Mouse (Mus musculus): ENCODE measurements at regions not wholly inside any gene's neighbourhood (a gene's known extent, or its start where the extent isn't known, plus 50 kb on each side); places are given as distances from the start of the nearest gene placed in this dataset.

DNA sequence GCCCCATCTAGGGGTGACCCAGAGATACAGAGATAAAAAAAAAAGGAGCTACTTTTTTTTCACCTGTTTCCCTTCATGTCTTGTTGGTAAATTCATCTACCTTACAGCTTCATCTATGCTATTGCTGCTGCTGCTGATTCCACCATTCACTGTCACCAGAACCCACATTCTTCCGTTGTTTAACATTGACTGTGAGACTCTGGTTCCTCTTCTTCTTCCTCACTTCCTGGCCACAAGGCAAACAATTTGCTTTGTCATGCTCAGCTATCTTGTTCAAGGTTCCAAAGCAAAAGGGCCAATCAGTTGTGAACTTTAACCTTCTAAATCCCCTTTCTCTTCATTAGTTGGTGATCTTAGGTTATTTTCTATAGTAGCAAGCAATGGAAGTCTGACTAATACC is 335.8 kb upstream of the Galnt5 start:
- H3K9ac ChIP-seq (replicated peaks): no peak overlapping the region
- no peaks in the 10 kb centered on the region for H3K9me3 ChIP-seq (ENCODE audit: control insufficient read depth, low read length)
- no peak overlapping the region for H3K27ac ChIP-seq
- ATAC-seq (ENCODE audit: insufficient read depth): no peak
- WGBS (ENCODE audit: insufficient replicate concordance): 11% methylated on average over 1 of the region's 1 CpGs
- no peak overlapping the region for H3K4me2 ChIP-seq (ENCODE audit: low read depth)
- H3K4me3 ChIP-seq (ENCODE audit: insufficient read depth in 1 of 2, low read depth in 2 of 2, low read length in 2 of 2): no peak overlapping the region
- TF ChIP-seq EP300 (IDR thresholded peaks at IDR 0.05; ENCODE audit: low read depth): no peak
- no peak for TF ChIP-seq CTCF (IDR thresholded peaks at IDR 0.05; ENCODE audit: low read depth)
- no peak for DNase-seq (ENCODE audit: low read depth in 3 of 3, low spot score in 3 of 3)
- no peaks in the 10 kb centered on the region for H3K27me3 ChIP-seq (ENCODE audit: control insufficient read depth, insufficient read depth, low read length)
- no peaks in the 10 kb centered on the region for H3K4me1 ChIP-seq (replicated peaks; ENCODE audit: control insufficient read depth in 2 of 2, insufficient read depth in 2 of 2, low read length in 1 of 2)
- H3K36me3 ChIP-seq (replicated peaks; ENCODE audit: control insufficient read depth, insufficient read depth, low read depth): no peaks in the 10 kb centered on the region

DNA sequence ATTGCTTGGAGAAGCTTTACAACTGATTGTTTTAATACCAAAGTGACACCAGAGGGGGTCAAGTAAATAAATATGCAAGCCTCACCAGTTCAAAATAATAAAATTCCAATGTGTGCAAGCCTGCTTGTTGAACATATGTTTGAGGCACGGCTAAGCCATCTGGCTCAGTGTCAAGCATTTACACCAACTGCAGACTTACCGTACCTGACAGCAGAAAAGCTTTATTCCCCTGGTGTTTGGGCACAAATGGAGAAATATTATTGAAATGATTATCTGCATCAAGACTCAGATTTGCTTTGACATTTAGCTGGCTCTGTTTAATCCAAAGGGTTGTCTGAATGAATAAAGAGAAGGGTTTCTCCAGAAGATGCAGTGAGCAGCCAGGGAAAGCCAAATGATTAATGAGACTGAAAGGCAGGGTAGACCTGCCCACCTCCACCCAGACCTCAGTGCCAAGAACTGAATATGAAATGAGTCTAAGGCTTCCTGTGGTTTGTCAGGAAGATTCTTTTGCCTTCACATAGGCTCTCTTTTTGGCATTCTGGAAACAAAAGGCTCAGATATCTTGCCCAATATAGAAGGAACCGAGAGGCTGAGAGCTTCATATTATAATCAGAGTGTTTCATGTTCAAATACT is 325.6 kb upstream of the Galnt5 start:
- Histone ChIP-seq H3K27me3 (ENCODE audit: control insufficient read depth, insufficient read depth, low read length) (no peaks in the 10 kb centered on the region), H3K4me2 (ENCODE audit: low read depth) (no peak overlapping the region), H3K4me3 (ENCODE audit: insufficient read depth in 1 of 2, low read depth in 2 of 2, low read length in 2 of 2) (no peak overlapping the region), H3K9ac (replicated peaks) (no peak overlapping the region), H3K36me3 (replicated peaks; ENCODE audit: control insufficient read depth, insufficient read depth, low read depth) (no peaks in the 10 kb centered on the region), H3K27ac (no peak overlapping the region), H3K9me3 (ENCODE audit: control insufficient read depth, low read length) (no peaks in the 10 kb centered on the region), H3K4me1 (replicated peaks; ENCODE audit: control insufficient read depth in 2 of 2, insufficient read depth in 2 of 2, low read length in 1 of 2) (no peaks in the 10 kb centered on the region)
- DNase-seq (ENCODE audit: low read depth in 3 of 3, low spot score in 3 of 3) (no peak), ATAC-seq (ENCODE audit: insufficient read depth) (no peak)
- 53% methylated on average over 3 of the region's 3 CpGs for WGBS (ENCODE audit: insufficient replicate concordance)
- TF ChIP-seq CTCF (IDR thresholded peaks at IDR 0.05; ENCODE audit: low read depth) (no peak), EP300 (IDR thresholded peaks at IDR 0.05; ENCODE audit: low read depth) (no peak)

DNA sequence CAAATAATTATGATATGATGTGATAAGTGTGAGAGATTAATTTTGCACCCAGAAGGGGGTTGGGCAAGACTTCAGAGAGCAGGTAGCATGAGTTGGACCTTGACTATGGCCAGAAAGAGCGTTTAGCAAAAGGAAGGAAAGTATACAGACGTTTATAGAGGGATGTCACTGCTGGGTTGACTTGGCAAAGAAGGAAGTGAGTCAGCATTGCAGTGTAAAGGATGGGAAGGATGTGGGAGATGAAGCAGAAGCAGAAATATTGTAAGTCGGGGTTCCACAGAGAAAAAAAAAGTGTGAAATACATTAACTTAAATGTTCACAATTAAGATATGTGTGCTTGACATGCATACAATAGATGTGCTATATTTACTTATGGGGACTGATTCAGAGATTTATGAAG is 307.8 kb upstream of the Galnt5 start:
- no peak overlapping the region for H3K4me3 ChIP-seq (ENCODE audit: insufficient read depth in 1 of 2, low read depth in 2 of 2, low read length in 2 of 2)
- DNase-seq (ENCODE audit: low read depth in 3 of 3, low spot score in 3 of 3): no peak
- no peaks in the 10 kb centered on the region for H3K36me3 ChIP-seq (replicated peaks; ENCODE audit: control insufficient read depth, insufficient read depth, low read depth)
- no peak overlapping the region for H3K27ac ChIP-seq
- H3K9me3 ChIP-seq (ENCODE audit: control insufficient read depth, low read length): no peaks in the 10 kb centered on the region
- 11% methylated on average over 3 of the region's 3 CpGs for WGBS (ENCODE audit: insufficient replicate concordance)
- ATAC-seq (ENCODE audit: insufficient read depth): no peak
- TF ChIP-seq EP300 (IDR thresholded peaks at IDR 0.05; ENCODE audit: low read depth): no peak
- TF ChIP-seq CTCF (IDR thresholded peaks at IDR 0.05; ENCODE audit: low read depth): no peak
- H3K9ac ChIP-seq (replicated peaks): no peak overlapping the region
- no peaks in the 10 kb centered on the region for H3K4me1 ChIP-seq (replicated peaks; ENCODE audit: control insufficient read depth in 2 of 2, insufficient read depth in 2 of 2, low read length in 1 of 2)
- no peaks in the 10 kb centered on the region for H3K27me3 ChIP-seq (ENCODE audit: control insufficient read depth, insufficient read depth, low read length)
- no peak overlapping the region for H3K4me2 ChIP-seq (ENCODE audit: low read depth)

- H3K4me1 ChIP-seq (replicated peaks; ENCODE audit: control insufficient read depth in 2 of 2, insufficient read depth in 2 of 2, low read length in 1 of 2): no peaks in the 10 kb centered on the region
- H3K4me2 ChIP-seq (ENCODE audit: low read depth): no peak overlapping the region
- H3K9me3 ChIP-seq (ENCODE audit: control insufficient read depth, low read length): no peaks in the 10 kb centered on the region
- no peak for DNase-seq (ENCODE audit: low read depth in 3 of 3, low spot score in 3 of 3)
- H3K27ac ChIP-seq: no peak overlapping the region
- 41% methylated on average over 11 of the region's 11 CpGs for WGBS (ENCODE audit: insufficient replicate concordance)
- H3K27me3 ChIP-seq (ENCODE audit: control insufficient read depth, insufficient read depth, low read length): no peaks in the 10 kb centered on the region
- no peaks in the 10 kb centered on the region for H3K36me3 ChIP-seq (replicated peaks; ENCODE audit: control insufficient read depth, insufficient read depth, low read depth)
- no peak overlapping the region for H3K4me3 ChIP-seq (ENCODE audit: insufficient read depth in 1 of 2, low read depth in 2 of 2, low read length in 2 of 2)
- ATAC-seq (ENCODE audit: insufficient read depth): no peak
- H3K9ac ChIP-seq (replicated peaks): no peak overlapping the region
- TF ChIP-seq CTCF (IDR thresholded peaks at IDR 0.05; ENCODE audit: low read depth) (no peak), EP300 (IDR thresholded peaks at IDR 0.05; ENCODE audit: low read depth) (no peak)
Observed at GRCm38 (mm10) chr2:57696992-57697772, 300.5 kb upstream of the Galnt5 start.

DNA sequence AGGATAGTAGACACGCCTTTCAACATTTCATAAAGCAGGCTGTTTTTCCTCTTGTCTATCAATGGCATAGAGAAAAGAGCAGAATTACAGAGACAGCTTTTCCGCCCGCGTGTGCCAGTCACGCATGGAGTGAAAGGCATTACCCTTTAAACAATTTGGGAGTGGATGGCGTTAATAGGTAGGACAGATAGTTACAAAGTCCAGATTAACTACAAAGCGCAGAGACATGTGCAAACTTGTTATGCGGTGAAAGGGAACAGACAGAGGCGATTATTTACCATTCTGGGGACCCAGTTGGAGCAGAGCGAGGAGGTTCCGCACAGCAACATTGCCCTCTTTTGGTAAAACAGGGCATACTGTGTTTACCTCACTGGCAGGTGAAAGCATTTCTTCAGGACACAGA is 299.0 kb upstream of the Galnt5 start:
- WGBS (ENCODE audit: insufficient replicate concordance): 21% methylated on average over 11 of the region's 11 CpGs
- no peak for ATAC-seq (ENCODE audit: insufficient read depth)

More for the DNA sequence above, 299.0 kb upstream of the Galnt5 start:
- Histone ChIP-seq H3K36me3 (replicated peaks; ENCODE audit: control insufficient read depth, insufficient read depth, low read depth) (no peaks in the 10 kb centered on the region), H3K4me1 (replicated peaks; ENCODE audit: control insufficient read depth in 2 of 2, insufficient read depth in 2 of 2, low read length in 1 of 2) (no peaks in the 10 kb centered on the region), H3K4me2 (ENCODE audit: low read depth) (peak overlapping the region; percentile 24; the same call in 1 of the 2 replicates), H3K9ac (replicated peaks) (no peak overlapping the region), H3K27me3 (ENCODE audit: control insufficient read depth, insufficient read depth, low read length) (no peaks in the 10 kb centered on the region), H3K27ac (no peak overlapping the region), H3K4me3 (ENCODE audit: insufficient read depth in 1 of 2, low read depth in 2 of 2, low read length in 2 of 2) (no peak overlapping the region), H3K9me3 (ENCODE audit: control insufficient read depth, low read length) (no peaks in the 10 kb centered on the region)
- TF ChIP-seq EP300 (IDR thresholded peaks at IDR 0.05; ENCODE audit: low read depth): no peak
- peak; percentile 49 for TF ChIP-seq CTCF (IDR thresholded peaks at IDR 0.05; ENCODE audit: low read depth)
- DNase-seq (ENCODE audit: low read depth in 3 of 3, low spot score in 3 of 3): no peak

Data from liver, embryonic 14.5 days (tissue).